Mouse (Mus musculus): Measurements from ENCODE around the gene Zfp661. TPM values are rescaled to one million over a fixed set of nuclear protein-coding genes. Genes with fewer than 3 reads are reported as not detected.

Zfp661 gene
- 6.3 and 6.4 TPM in 2 replicates for polyA plus RNA-seq (2015; fragmentation: Nextera tagmentation; extraction: Ambion mirVana)

DNA sequence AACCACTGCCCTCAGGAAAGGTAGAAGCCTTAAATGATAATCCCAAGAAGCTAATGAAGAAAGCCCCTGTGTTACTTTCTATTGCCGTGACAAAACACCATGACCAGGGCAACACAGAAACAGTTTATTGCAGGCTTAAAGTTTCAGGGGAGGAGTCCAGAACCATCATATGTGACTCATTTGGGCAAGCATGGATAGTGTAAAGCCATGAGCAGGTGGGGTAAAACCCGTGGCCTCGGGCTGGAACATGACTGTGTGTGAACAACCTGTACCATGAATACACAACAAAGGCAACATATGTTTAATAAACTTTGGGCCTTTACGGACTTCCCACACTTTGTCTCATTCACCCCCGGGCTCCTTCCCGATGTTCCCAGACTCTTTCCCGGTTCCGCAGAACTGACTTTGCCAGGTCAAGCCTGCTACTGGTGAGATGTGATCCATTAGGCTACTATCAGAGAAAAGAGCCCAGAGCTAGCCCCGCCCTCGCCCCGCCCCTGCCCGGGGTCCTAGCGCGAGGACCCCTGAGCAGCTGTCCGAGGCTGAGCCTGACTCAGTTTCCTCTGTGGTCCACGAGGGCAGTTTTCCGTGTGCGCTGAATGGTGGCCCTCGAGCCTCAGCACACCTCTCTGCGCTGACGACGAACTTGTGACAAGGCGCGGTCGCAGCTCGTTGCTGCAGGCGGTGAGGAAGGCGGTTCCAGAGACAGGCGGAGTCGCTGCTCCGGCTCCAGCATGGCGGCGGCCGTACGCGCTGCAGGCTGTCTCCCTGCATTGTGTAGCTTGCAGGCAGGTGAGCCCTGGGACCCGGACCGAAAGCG lies at the start of gene Zfp661, which contains the start of gene Mrps5:
TSS of gene Zfp661 (minus strand) at position 401 of the 820 bp plus-strand sequence.
TSS of gene Mrps5 (plus strand) at position 529 of the 820 bp plus-strand sequence.
- Histone ChIP-seq H3K4me3 (ENCODE audit: low read length) (peak within 1 kb of the TSS; percentile 70), H3K27me3 (replicated peaks; ENCODE audit: control insufficient read depth, insufficient read depth, low read length) (no peaks in the 10 kb centered on the region), H3K4me1 (ENCODE audit: control insufficient read depth, insufficient read depth, low read depth, low read length) (peaks cover 25% of the 10 kb centered on the region), H3K36me3 (ENCODE audit: control insufficient read depth, insufficient read depth, low read length) (no peaks in the 10 kb centered on the region), H3K9ac (ENCODE audit: low read depth, low read length) (peak within 1 kb of the TSS; percentile 90), H3K9me3 (ENCODE audit: control insufficient read depth, low read length) (no peaks in the 10 kb centered on the region), H3K27ac (ENCODE audit: low read depth, low read length) (peak within 1 kb of the TSS; percentile 94), H3K4me2 (ENCODE audit: low read length) (peak within 1 kb of the TSS; percentile 73)
- 7% methylated on average over 36 of the region's 39 CpGs for WGBS
- peak; percentile 87 for ATAC-seq

DNA sequence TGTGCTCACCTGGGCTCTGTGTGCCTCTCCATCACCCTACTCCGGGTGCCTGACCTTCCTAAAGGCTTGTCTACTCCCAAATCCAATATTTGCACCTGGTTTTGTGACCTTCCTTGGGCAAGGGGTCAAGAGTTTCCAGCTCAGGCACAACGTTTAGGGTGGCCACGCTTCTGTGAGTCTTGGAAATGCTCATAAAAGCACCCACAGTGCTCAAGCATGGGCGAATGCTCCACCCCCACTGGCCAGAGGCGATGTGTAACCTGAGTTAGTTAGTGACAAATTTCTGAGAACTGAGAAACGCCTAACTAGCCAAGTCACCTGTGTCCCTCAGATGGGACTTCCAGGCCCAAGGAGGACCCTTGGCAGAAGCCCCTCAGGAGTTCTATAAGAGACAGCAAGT lies 48.7 kb upstream of the Zfp661 start:
- Histone ChIP-seq H3K36me3 (ENCODE audit: control insufficient read depth, insufficient read depth, low read length) (no peaks in the 10 kb centered on the region), H3K4me1 (ENCODE audit: control insufficient read depth, insufficient read depth, low read depth, low read length) (no peaks in the 10 kb centered on the region), H3K9ac (ENCODE audit: low read depth, low read length) (no peak overlapping the region), H3K27ac (ENCODE audit: low read depth, low read length) (no peak overlapping the region), H3K9me3 (ENCODE audit: control insufficient read depth, low read length) (no peaks in the 10 kb centered on the region), H3K4me2 (ENCODE audit: low read length) (no peak overlapping the region), H3K27me3 (replicated peaks; ENCODE audit: control insufficient read depth, insufficient read depth, low read length) (no peaks in the 10 kb centered on the region), H3K4me3 (ENCODE audit: low read length) (no peak overlapping the region)
- 75% methylated on average over 6 of the region's 6 CpGs for WGBS
- ATAC-seq: no peak

DNA sequence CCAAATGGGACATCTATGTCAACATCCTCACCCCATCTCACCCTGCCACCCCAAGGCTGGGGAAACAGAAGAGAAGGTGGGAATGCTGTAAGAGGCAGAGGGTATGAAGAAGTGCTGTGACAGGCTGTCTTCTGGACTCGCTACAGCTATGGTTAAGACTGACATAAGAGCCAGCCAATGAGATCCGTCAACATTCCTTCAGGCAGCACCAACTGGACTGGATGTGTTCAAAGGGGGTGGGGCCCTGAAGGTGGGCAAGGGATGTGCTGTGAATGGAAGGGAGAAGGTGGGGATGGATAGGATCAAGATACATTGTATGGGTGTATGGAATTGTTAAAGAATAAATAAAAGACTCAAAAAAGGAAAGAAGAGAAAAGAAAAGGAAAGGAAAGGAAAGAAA lies 45.7 kb upstream of the Zfp661 start:
- Histone ChIP-seq H3K4me1 (ENCODE audit: control insufficient read depth, insufficient read depth, low read depth, low read length) (no peaks in the 10 kb centered on the region), H3K4me2 (ENCODE audit: low read length) (no peak overlapping the region), H3K27ac (ENCODE audit: low read depth, low read length) (no peak overlapping the region), H3K9ac (ENCODE audit: low read depth, low read length) (no peak overlapping the region), H3K36me3 (ENCODE audit: control insufficient read depth, insufficient read depth, low read length) (no peaks in the 10 kb centered on the region), H3K9me3 (ENCODE audit: control insufficient read depth, low read length) (no peaks in the 10 kb centered on the region), H3K4me3 (ENCODE audit: low read length) (no peak overlapping the region), H3K27me3 (replicated peaks; ENCODE audit: control insufficient read depth, insufficient read depth, low read length) (no peaks in the 10 kb centered on the region)
- 69% methylated on average over 2 of the region's 2 CpGs for WGBS
- ATAC-seq: no peak

DNA sequence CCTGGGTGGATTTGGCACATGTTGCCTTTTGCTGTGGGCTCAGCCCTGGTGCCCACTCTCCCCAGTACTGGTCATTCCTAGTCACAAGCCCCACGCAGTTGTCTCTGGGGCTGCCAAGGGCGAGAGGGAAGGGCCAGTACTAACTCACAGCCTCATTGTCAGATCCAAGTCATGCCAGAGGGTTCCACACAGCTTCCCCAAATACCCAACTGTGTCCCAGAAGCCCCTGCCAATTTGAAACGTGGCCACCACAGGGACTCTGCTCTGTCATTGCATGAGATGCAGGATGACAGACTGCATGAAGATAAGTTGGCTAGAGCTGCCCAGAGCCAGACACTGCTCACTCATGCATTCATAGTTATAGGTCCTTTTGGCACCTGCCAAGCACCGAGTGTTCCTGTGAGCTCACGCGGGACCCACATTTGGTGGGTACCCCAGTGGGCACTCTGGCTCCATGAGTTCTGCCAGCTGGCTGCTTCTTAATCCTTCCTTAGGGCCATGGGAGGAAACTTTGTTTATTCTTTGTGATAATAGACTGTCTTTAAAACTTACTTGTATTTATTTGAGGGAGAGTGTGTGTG lies 41.2 kb upstream of the Zfp661 start:
- no peaks in the 10 kb centered on the region for H3K27me3 ChIP-seq (replicated peaks; ENCODE audit: control insufficient read depth, insufficient read depth, low read length)
- WGBS: 59% methylated on average over 6 of the region's 6 CpGs
- H3K27ac ChIP-seq (ENCODE audit: low read depth, low read length): no peak overlapping the region
- no peaks in the 10 kb centered on the region for H3K36me3 ChIP-seq (ENCODE audit: control insufficient read depth, insufficient read depth, low read length)
- H3K4me1 ChIP-seq (ENCODE audit: control insufficient read depth, insufficient read depth, low read depth, low read length): no peaks in the 10 kb centered on the region
- H3K4me3 ChIP-seq (ENCODE audit: low read length): no peak overlapping the region
- no peak overlapping the region for H3K4me2 ChIP-seq (ENCODE audit: low read length)
- H3K9ac ChIP-seq (ENCODE audit: low read depth, low read length): no peak overlapping the region
- peak; percentile 67; the same call in 1 of the 2 replicates for ATAC-seq
- no peaks in the 10 kb centered on the region for H3K9me3 ChIP-seq (ENCODE audit: control insufficient read depth, low read length)

DNA sequence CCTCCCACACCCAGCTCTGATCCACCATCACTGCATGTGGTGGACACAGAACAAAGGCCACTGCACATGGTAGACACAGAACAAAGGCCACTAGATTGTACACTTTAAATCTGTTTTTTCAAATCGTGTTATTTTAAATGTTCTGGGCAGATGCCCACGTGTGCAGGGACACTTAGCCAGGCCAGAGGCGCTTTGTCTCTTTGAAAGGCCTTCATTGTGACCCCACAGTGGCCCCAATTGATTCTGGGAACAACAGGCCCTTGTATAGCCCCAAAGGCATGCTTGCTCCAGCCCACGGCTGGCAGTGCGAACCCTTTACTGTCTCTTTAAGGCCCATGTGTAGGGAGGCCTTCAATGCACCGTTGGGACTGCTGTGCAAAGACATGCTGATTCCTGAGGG lies 40.5 kb upstream of the Zfp661 start:
- H3K4me1 ChIP-seq (ENCODE audit: control insufficient read depth, insufficient read depth, low read depth, low read length): no peaks in the 10 kb centered on the region
- H3K9me3 ChIP-seq (ENCODE audit: control insufficient read depth, low read length): no peaks in the 10 kb centered on the region
- H3K27me3 ChIP-seq (replicated peaks; ENCODE audit: control insufficient read depth, insufficient read depth, low read length): no peaks in the 10 kb centered on the region
- H3K36me3 ChIP-seq (ENCODE audit: control insufficient read depth, insufficient read depth, low read length): no peaks in the 10 kb centered on the region
- 39% methylated on average over 6 of the region's 6 CpGs for WGBS
- no peak overlapping the region for H3K4me3 ChIP-seq (ENCODE audit: low read length)
- no peak overlapping the region for H3K4me2 ChIP-seq (ENCODE audit: low read length)
- no peak overlapping the region for H3K9ac ChIP-seq (ENCODE audit: low read depth, low read length)
- no peak overlapping the region for H3K27ac ChIP-seq (ENCODE audit: low read depth, low read length)
- no peak for ATAC-seq

DNA sequence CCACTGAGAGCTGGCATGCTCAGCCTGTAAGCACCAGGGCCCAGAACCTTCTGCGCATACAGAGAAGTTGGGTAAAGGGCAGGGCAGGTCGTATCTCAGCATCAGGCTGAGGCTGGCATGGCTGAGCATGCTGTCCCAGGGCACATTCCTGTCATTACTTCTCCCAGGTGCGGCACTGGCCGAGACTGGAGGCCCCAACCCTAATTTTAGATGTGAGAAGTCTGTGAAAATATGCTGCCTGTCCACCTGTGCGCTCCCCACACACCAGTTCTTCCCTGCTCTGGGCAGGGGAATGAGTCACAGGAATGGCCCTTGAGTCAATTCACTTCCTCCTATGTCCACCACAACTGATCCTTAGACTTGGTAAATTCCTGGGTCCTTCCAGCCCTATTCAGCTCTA lies 38.8 kb upstream of the Zfp661 start:
- Histone ChIP-seq H3K36me3 (ENCODE audit: control insufficient read depth, insufficient read depth, low read length) (no peaks in the 10 kb centered on the region), H3K27me3 (replicated peaks; ENCODE audit: control insufficient read depth, insufficient read depth, low read length) (no peaks in the 10 kb centered on the region), H3K4me3 (ENCODE audit: low read length) (no peak overlapping the region), H3K4me2 (ENCODE audit: low read length) (no peak overlapping the region), H3K9me3 (ENCODE audit: control insufficient read depth, low read length) (no peaks in the 10 kb centered on the region), H3K9ac (ENCODE audit: low read depth, low read length) (no peak overlapping the region), H3K27ac (ENCODE audit: low read depth, low read length) (no peak overlapping the region), H3K4me1 (ENCODE audit: control insufficient read depth, insufficient read depth, low read depth, low read length) (no peaks in the 10 kb centered on the region)
- no peak for ATAC-seq
- 81% methylated on average over 5 of the region's 5 CpGs for WGBS

DNA sequence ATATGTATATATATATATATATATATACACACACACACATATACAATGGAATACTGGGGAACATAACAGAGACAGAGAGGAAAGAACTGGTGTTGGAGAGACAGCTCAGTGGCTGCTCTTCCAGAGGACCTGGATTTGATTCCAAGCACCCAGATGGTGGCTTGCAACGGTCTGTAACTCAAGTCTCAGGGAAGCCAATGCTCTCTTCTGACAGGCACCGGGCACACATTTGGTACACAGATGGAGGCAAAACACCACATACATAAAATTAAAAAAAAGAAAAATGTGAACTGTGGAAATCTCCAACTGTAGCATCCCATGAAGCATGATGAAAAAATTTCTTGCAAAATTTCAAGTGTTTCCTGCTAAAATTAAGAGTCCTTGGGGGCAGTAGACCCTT lies 37.9 kb upstream of the Zfp661 start:
- Histone ChIP-seq H3K27me3 (replicated peaks; ENCODE audit: control insufficient read depth, insufficient read depth, low read length) (no peaks in the 10 kb centered on the region), H3K9ac (ENCODE audit: low read depth, low read length) (no peak overlapping the region), H3K4me3 (ENCODE audit: low read length) (no peak overlapping the region), H3K27ac (ENCODE audit: low read depth, low read length) (no peak overlapping the region), H3K9me3 (ENCODE audit: control insufficient read depth, low read length) (no peaks in the 10 kb centered on the region), H3K4me1 (ENCODE audit: control insufficient read depth, insufficient read depth, low read depth, low read length) (no peaks in the 10 kb centered on the region), H3K36me3 (ENCODE audit: control insufficient read depth, insufficient read depth, low read length) (no peaks in the 10 kb centered on the region), H3K4me2 (ENCODE audit: low read length) (no peak overlapping the region)
- 88% methylated on average over 2 of the region's 2 CpGs for WGBS
- ATAC-seq: no peak

DNA sequence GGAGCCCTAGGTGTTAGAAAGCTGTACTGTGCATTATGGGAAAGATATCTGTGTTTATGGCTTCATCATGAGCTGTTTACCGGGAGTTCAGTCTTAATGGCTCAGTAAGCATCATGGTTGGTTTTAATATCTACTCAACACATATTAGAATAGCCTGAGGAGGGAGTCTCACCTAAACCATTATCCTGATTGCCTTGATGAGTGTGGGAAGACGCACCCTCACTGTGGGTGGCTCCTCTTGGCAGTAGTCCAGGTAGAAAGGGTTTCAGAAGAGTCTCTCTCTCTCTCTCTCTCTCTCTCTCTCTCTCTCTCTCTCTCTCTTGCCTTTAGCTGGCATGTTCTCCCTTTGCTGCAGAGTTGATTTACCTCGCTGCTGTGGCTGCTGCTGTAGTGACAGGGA lies 35.2 kb upstream of the Zfp661 start:
- WGBS: 42% methylated on average over 3 of the region's 3 CpGs
- Histone ChIP-seq H3K9ac (ENCODE audit: low read depth, low read length) (no peak overlapping the region), H3K27ac (ENCODE audit: low read depth, low read length) (no peak overlapping the region), H3K36me3 (ENCODE audit: control insufficient read depth, insufficient read depth, low read length) (no peaks in the 10 kb centered on the region), H3K9me3 (ENCODE audit: control insufficient read depth, low read length) (no peaks in the 10 kb centered on the region), H3K4me1 (ENCODE audit: control insufficient read depth, insufficient read depth, low read depth, low read length) (no peaks in the 10 kb centered on the region), H3K4me3 (ENCODE audit: low read length) (no peak overlapping the region), H3K4me2 (ENCODE audit: low read length) (no peak overlapping the region), H3K27me3 (replicated peaks; ENCODE audit: control insufficient read depth, insufficient read depth, low read length) (no peaks in the 10 kb centered on the region)
- ATAC-seq: peak; percentile 70

DNA sequence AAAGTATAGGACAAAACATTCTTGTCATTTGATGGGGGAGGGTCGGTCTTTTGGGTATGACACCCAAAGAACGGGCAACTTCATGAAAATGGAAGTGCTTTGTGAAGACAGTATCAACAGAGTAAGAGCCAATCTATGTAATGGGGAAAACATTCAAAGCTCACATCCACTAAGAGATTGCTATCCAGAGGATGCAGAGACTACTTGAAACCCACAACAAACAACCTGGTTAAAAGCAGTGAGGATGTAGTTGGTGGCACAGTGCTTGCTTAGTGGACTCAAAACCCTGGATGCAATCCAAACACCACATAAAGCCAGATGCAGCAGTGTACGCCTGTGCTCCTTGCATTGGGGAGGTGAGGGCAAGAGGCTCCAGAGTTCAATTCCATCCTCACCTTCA lies 32.4 kb upstream of the Zfp661 start:
- 88% methylated on average over 3 of the region's 3 CpGs for WGBS
- no peak for ATAC-seq
- H3K4me2 ChIP-seq (ENCODE audit: low read length): no peak overlapping the region
- no peaks in the 10 kb centered on the region for H3K9me3 ChIP-seq (ENCODE audit: control insufficient read depth, low read length)
- H3K27ac ChIP-seq (ENCODE audit: low read depth, low read length): no peak overlapping the region
- H3K9ac ChIP-seq (ENCODE audit: low read depth, low read length): no peak overlapping the region
- no peak overlapping the region for H3K4me3 ChIP-seq (ENCODE audit: low read length)
- no peaks in the 10 kb centered on the region for H3K36me3 ChIP-seq (ENCODE audit: control insufficient read depth, insufficient read depth, low read length)
- H3K27me3 ChIP-seq (replicated peaks; ENCODE audit: control insufficient read depth, insufficient read depth, low read length): no peaks in the 10 kb centered on the region
- H3K4me1 ChIP-seq (ENCODE audit: control insufficient read depth, insufficient read depth, low read depth, low read length): no peaks in the 10 kb centered on the region

Measured in hindbrain, embryonic 16.5 days (tissue).